Comparison of ENCODE assay signal across 15 mouse cellular contexts in the genomic region with DNA sequence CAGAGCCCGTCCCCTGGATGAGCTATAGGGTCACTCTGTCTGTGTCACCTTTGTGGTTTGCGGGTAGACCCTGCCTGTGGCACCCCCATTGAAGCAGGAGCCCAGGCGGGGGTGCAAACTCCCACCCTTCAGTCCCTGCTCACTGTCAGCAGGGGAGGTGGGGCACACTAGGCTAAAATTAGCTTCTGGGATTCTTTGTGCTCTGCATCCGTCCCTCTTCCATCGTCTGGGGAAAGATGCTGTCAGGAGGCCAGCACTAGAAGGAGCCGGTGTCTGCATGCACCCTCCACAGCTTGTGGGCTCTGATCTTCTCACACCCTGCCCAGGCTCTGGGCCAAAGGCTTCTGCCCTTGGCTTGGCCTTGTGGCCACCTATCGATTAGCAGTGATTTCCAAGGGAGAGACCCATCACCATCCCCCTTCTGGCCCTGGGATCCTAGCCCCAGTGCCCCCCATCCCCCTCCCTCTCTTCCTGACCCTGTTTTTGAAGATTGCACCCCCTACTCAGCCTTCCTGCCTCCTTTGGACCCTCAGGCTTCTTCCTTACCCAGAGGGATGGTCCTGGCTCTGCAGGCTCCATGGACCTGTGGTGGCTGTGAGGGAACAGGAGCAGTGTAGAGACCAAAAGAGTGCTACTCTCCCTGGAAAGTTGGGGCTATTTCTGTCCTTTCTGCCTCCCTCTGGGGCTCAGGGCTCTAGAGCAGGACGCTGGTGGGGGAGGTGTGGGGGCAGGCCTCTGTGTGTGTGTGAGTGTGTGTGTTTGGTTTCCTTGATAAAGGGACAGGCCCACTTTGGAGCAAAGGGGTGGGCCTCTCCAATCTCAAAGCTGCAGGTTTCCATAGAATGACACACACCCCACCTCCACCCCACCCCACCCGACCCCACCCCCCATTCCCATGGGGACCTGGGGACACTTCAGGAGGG. TPM values are rescaled to one million over a fixed set of nuclear protein-coding genes. Genes with fewer than 3 reads are reported as not detected.
DNase-seq lines count a peak whose midpoint lies in the region; ATAC-seq and TF ChIP-seq lines count a peak whose summit lies in the region.
"Had no signal": no experiment of that assay in that cellular context is flagged by ENCODE, and none has a peak within 500 bp of the region (broad histone marks: within the 10 kb centered on the region; RNA-seq: fewer than 3 reads in every experiment).

No protein-coding gene starts in this region.

- WGBS in kidney, embryonic 15.5 days: 37% methylated on average over 9 of the region's 9 CpGs
- WGBS in heart, embryonic 16.5 days: 20% methylated on average over 9 of the region's 9 CpGs
- WGBS in liver, embryonic 16.5 days (ENCODE audit: insufficient replicate concordance): 20% methylated on average over 9 of the region's 9 CpGs

- peaks cover 27% of the 10 kb centered on the region for H3K4me1 ChIP-seq in kidney, embryonic 15.5 days
- peaks cover 29% of the 10 kb centered on the region for H3K4me1 ChIP-seq in heart, embryonic 16.5 days (ENCODE audit: control insufficient read depth, insufficient read depth, low read length)
- peaks cover 88% of the 10 kb centered on the region for H3K4me1 ChIP-seq in liver, embryonic 16.5 days (ENCODE audit: control insufficient read depth, low read depth, low read length)

- peak; percentile 72 for ATAC-seq in kidney, embryonic 15.5 days (replicated peaks; ENCODE audit: low FRiP score)
- 0 out of 2 replicates have a peak, but pooled peaks have one; percentile 15 for ATAC-seq in heart, embryonic 16.5 days (replicated peaks; ENCODE audit: extremely low read depth, insufficient read depth, low FRiP score)
- peak; percentile 89 for ATAC-seq in liver, embryonic 16.5 days (ENCODE audit: low read depth)
- ATAC-seq: Patski had no signal

- no peaks in the 10 kb centered on the region for H3K9me3 ChIP-seq in kidney, embryonic 15.5 days (replicated peaks)
- H3K9me3 ChIP-seq in heart, embryonic 16.5 days (replicated peaks; ENCODE audit: control insufficient read depth, low read length): no peaks in the 10 kb centered on the region
- H3K9me3 ChIP-seq in liver, embryonic 16.5 days (replicated peaks; ENCODE audit: control insufficient read depth, low read length): no peaks in the 10 kb centered on the region

- no peak overlapping the region for H3K4me2 ChIP-seq in kidney, embryonic 15.5 days
- H3K4me2 ChIP-seq in heart, embryonic 16.5 days (ENCODE audit: low read depth, low read length): peak overlapping the region; percentile 35
- H3K4me2 ChIP-seq in liver, embryonic 16.5 days (ENCODE audit: low read depth, low read length): peak overlapping the region; percentile 80

- H3K27me3 ChIP-seq in kidney, embryonic 15.5 days: peaks cover 22% of the 10 kb centered on the region
- H3K27me3 ChIP-seq in heart, embryonic 16.5 days (ENCODE audit: control insufficient read depth, insufficient read depth, low read length): peaks cover 9% of the 10 kb centered on the region
- H3K27me3 ChIP-seq in liver, embryonic 16.5 days (ENCODE audit: control insufficient read depth, insufficient read depth, low read depth, low read length): peaks cover 5% of the 10 kb centered on the region; the same call in 1 of the 2 replicates

- no peak overlapping the region for H3K9ac ChIP-seq in kidney, embryonic 15.5 days
- peak overlapping the region; percentile 54 for H3K9ac ChIP-seq in heart, embryonic 16.5 days (ENCODE audit: low read length)
- H3K9ac ChIP-seq in liver, embryonic 16.5 days (ENCODE audit: low read depth, low read length): peak overlapping the region; percentile 80

- H3K4me3 ChIP-seq in gastrocnemius, adult 2 months: peak overlapping the region; percentile 40
- no peak overlapping the region for H3K4me3 ChIP-seq in kidney, embryonic 15.5 days (replicated peaks)
- no peak overlapping the region for H3K4me3 ChIP-seq in heart, embryonic 16.5 days (ENCODE audit: low read length)
- peak overlapping the region; percentile 65 for H3K4me3 ChIP-seq in liver, embryonic 16.5 days (ENCODE audit: low read depth, low read length)

- intact Hi-C loops in gastrocnemius, adult 2 months (cut with DNase I): no loop called here
- intact Hi-C loops in gastrocnemius, postnatal 36 days (cut with DNase I): no loop called here

- DNase-seq in gastrocnemius, adult 2 months: no peak
- DNase-seq in gastrocnemius, postnatal 36 days: no peak
- no peak for DNase-seq in kidney, adult 11 months
- no peak for DNase-seq in cerebellum, postnatal 10 days
- no peak for DNase-seq in natural killer cell, adult 2 months (ENCODE audit: low spot score in 2 of 2)
- DNase-seq: adrenal gland, adult 8-10 months; cerebellum, adult 9-11 months; right cerebral cortex, adult 18-20 months had no signal

- peak overlapping the region; percentile 69 for H3K27ac ChIP-seq in gastrocnemius, adult 2 months
- no peak overlapping the region for H3K27ac ChIP-seq in kidney, embryonic 15.5 days
- H3K27ac ChIP-seq in heart, embryonic 16.5 days (ENCODE audit: low read length): peak overlapping the region; percentile 68
- peak overlapping the region; percentile 87 for H3K27ac ChIP-seq in liver, embryonic 16.5 days (ENCODE audit: low read length)

- H3K36me3 ChIP-seq in kidney, embryonic 15.5 days: no peaks in the 10 kb centered on the region
- H3K36me3 ChIP-seq in heart, embryonic 16.5 days (ENCODE audit: control insufficient read depth, insufficient read depth): no peaks in the 10 kb centered on the region
- no peaks in the 10 kb centered on the region for H3K36me3 ChIP-seq in liver, embryonic 16.5 days (ENCODE audit: control insufficient read depth, insufficient read depth)

- TF ChIP-seq CTCF in gastrocnemius, adult 2 months (IDR thresholded peaks at IDR 0.05): no peak

RNA-seq across cellular contexts. Expression of gene Adra2b, which starts 7.8 kb away (rescaled TPM):
- under 1 TPM; 0.39 to 0.69 TPM for total RNA-seq in gastrocnemius, adult 2 months (2021)
- under 1 TPM; 0.48 to 0.86 TPM for total RNA-seq in gastrocnemius, postnatal 36 days (2021)
- 4.4 and 5.1 TPM in 2 replicates for polyA plus RNA-seq in kidney, embryonic 15.5 days (2015; fragmentation: Nextera tagmentation; extraction: Ambion mirVana)
- polyA plus RNA-seq in heart, embryonic 16.5 days (2015; fragmentation: Nextera tagmentation; extraction: Ambion mirVana): 1.3 and 1.4 TPM in 2 replicates
- 16.7 and 19.2 TPM in 2 replicates for polyA plus RNA-seq in liver, embryonic 16.5 days (2015; fragmentation: Nextera tagmentation; extraction: Ambion mirVana)
- polyA plus RNA-seq: Patski had no signal

RNA-seq across cellular contexts. Expression of gene Astl, which starts 32.4 kb away (rescaled TPM):
- total RNA-seq in gastrocnemius, adult 2 months (2021): under 1 TPM in 1 of 2 experiments, not detected in 1; 0.25 TPM
- total RNA-seq in gastrocnemius, postnatal 36 days (2021): not detected
- polyA plus RNA-seq in kidney, embryonic 15.5 days (2015; fragmentation: Nextera tagmentation; extraction: Ambion mirVana): not detected in 2 replicates
- polyA plus RNA-seq in heart, embryonic 16.5 days (2015; fragmentation: Nextera tagmentation; extraction: Ambion mirVana): not detected in 2 replicates
- not detected in 2 replicates for polyA plus RNA-seq in liver, embryonic 16.5 days (2015; fragmentation: Nextera tagmentation; extraction: Ambion mirVana)
- total RNA-seq: adrenal gland, adult 8-10 months; gastrocnemius, postnatal 25 days; left cerebral cortex, postnatal 25 days had no signal
- polyA plus RNA-seq: neural tube, embryonic 11.5 days; Patski had no signal

RNA-seq across cellular contexts. Expression of gene Dusp2, which starts 34.9 kb away (rescaled TPM):
- 1 to 10 TPM in 1 of 2 experiments, under 1 TPM in 1; 0.59 to 1.2 TPM for total RNA-seq in gastrocnemius, adult 2 months (2021)
- total RNA-seq in gastrocnemius, postnatal 36 days (2021): 1 to 10 TPM in 1 of 2 experiments, under 1 TPM in 1; 0.72 to 1.3 TPM
- polyA plus RNA-seq in kidney, embryonic 15.5 days (2015; fragmentation: Nextera tagmentation; extraction: Ambion mirVana): 8.8 and 9.0 TPM in 2 replicates
- polyA plus RNA-seq in heart, embryonic 16.5 days (2015; fragmentation: Nextera tagmentation; extraction: Ambion mirVana): 10.4 and 18.1 TPM in 2 replicates
- 1.8 and 2.2 TPM in 2 replicates for polyA plus RNA-seq in liver, embryonic 16.5 days (2015; fragmentation: Nextera tagmentation; extraction: Ambion mirVana)

RNA-seq across cellular contexts. Expression of gene Gpat2, which starts 54.2 kb away (rescaled TPM):
- not detected for total RNA-seq in gastrocnemius, adult 2 months (2021)
- total RNA-seq in gastrocnemius, postnatal 36 days (2021): not detected
- polyA plus RNA-seq in kidney, embryonic 15.5 days (2015; fragmentation: Nextera tagmentation; extraction: Ambion mirVana): 0.30 TPM in 2 replicates
- polyA plus RNA-seq in heart, embryonic 16.5 days (2015; fragmentation: Nextera tagmentation; extraction: Ambion mirVana): 0.35 and 0.44 TPM in 2 replicates
- polyA plus RNA-seq in liver, embryonic 16.5 days (2015; fragmentation: Nextera tagmentation; extraction: Ambion mirVana): 0.28 and 0.38 TPM in 2 replicates
- total RNA-seq: gastrocnemius, postnatal 25 days had no signal
- polyA plus RNA-seq: neural tube, embryonic 11.5 days had no signal

Comparison
In these comparisons a context has a peak if more than half of its experiments do, and no peak if none do; other contexts are left out.
1. H3K4me3 ChIP-seq: peak in gastrocnemius, adult 2 months (single experiment) and liver, embryonic 16.5 days (single experiment); none in kidney, embryonic 15.5 days (single experiment) and heart, embryonic 16.5 days (single experiment).
2. ATAC-seq: peak in every context shown above with its lines; median percentile 89 in liver, embryonic 16.5 days; 72 in kidney, embryonic 15.5 days; 15 in heart, embryonic 16.5 days.